Mouse (Mus musculus) left cerebral cortex, adult 2 months (tissue): ENCODE data around the gene Shisa2. TPM values are rescaled to one million over a fixed set of nuclear protein-coding genes. Genes with fewer than 3 reads are reported as not detected.

Experiments used
- DNase-seq, 2 experiments: peaks; one replicate each; pipeline ENCODE4 v3.0.0; 2021 to 2022; ENCODE audit warnings: low spot score in 2 of 2, mixed read lengths in 1 of 2; ENCODE audit errors: extremely low spot score in 1 of 2
- H3K27ac ChIP-seq: fragments of 200-600 bp; 2 replicates; pipeline ENCODE4 v1.8.1; 2022
- H3K4me3 ChIP-seq: fragments of 200-600 bp; 2 replicates; pipeline ENCODE4 v1.8.1; 2022
- CTCF ChIP-seq: fragments of 200-600 bp; IDR thresholded peaks from 2 replicates; pipeline ENCODE4 v1.8.1; 2022; ENCODE audit warnings: antibody characterized with exemption, mild to moderate bottlenecking, moderate library complexity
- intact Hi-C: fragments of 180-260 bp; cut with DNase I; formaldehyde crosslinking; loops from one replicate; pipeline ENCODE4 v1.15.1; 2025
- total RNA-seq, 2 experiments: library from RNA; stranded (reverse); gene quantifications; 2 replicates each; pipeline ENCODE4 v1.2.3; 2021

Gene Shisa2
- total RNA-seq, 2 experiments from 2014 or later: 3.2 to 3.7 TPM

DNA sequence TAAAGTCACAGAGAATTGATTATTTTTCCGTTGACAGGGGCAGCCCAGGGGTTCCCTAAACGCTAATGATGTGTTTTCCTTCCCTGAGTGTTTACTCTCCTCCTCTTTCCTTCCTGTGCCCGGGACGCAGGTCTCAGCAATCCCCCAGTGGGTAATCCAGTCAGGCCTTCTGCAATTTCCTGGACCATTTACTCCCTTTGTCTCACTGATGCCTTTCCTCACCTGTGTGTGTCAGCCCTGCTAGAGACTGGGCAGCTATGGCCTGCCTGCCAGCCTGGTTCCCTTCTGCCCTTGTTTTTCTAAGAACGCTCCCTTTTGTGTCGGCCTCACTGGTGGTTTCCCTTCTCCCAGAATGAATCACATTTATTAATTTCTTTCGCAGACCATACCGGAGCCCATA lies 49.4 kb downstream of the Shisa2 start:
- no peak for TF ChIP-seq CTCF
- intact Hi-C loops: no loop called here

DNA sequence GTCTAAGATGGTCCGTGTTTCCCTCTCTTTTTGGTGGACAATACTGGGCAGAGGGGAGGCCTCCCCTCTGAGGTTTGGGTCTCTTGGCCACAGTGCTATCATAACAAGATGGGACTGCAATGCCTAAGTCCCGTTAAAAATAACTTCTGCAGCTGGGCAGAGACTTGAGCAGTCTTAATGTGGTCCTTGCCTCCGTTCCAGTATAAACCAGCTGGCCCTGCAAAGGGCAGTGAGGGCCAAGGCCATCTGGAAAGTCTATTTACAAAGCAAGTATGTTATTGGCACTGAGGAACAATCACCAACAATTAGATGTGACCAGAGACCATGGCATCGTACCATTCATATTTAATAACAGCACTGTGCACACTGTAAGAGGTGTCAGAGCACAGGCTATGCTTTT lies 50.2 kb downstream of the Shisa2 start:
- H3K27ac ChIP-seq: no peak overlapping the region
- intact Hi-C loops: no loop called here
- DNase-seq: no peak
- TF ChIP-seq CTCF: no peak
- no peak overlapping the region for H3K4me3 ChIP-seq

More for the DNA sequence above, 49.4 kb downstream of the Shisa2 start:
- no peak overlapping the region for H3K4me3 ChIP-seq
- no peak overlapping the region for H3K27ac ChIP-seq
- DNase-seq: no peak

DNA sequence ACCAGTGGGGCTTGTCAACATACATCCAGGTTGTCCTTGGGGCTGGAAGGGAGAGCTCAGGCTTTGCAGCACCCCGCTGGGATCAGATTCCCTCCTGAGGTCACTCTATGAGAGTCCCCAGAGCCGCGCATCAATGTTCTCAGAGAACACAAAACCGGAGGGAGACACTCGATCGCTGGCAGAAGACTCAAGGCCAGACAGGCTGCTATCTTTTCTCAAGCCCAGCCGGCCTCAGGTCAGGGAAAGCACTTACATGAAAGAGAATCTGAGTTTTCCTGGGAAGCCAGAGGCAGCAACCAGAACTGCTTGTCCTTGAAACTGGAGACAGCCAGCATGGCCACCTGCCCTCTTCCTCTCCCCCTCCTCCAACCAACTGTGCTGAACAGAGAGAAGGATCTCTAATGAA lies 52.5 kb downstream of the Shisa2 start:
- Histone ChIP-seq H3K27ac (no peak overlapping the region), H3K4me3 (no peak overlapping the region)
- DNase-seq: no peak
- TF ChIP-seq CTCF: no peak
- intact Hi-C loops: no loop called here

Other genes with a start within 250 kb of the Shisa2 start
- under 1 TPM; 0.45 to 0.70 TPM for gene Phf11c, start 229.9 kb upstream of the Shisa2 start, total RNA-seq
- gene Setdb2, start 184.4 kb upstream of the Shisa2 start, total RNA-seq: 1 to 10 TPM; 4.1 to 4.2 TPM
- 10 to 100 TPM; 24.0 to 26.6 TPM for gene Cab39l, start 184.3 kb upstream of the Shisa2 start, total RNA-seq
- gene Cdadc1, start 27.3 kb upstream of the Shisa2 start, total RNA-seq: 10 to 100 TPM; 67.2 to 69.9 TPM